ENCODE assay signal across 8 mouse cellular contexts in genomic region chr11:50421461-50421860, GRCm38 (mm10). TPM values are rescaled to one million over a fixed set of nuclear protein-coding genes. Genes with fewer than 3 reads are reported as not detected.
DNase-seq lines count a peak whose midpoint lies in the region; ATAC-seq and TF ChIP-seq lines count a peak whose summit lies in the region.

No protein-coding gene starts in this region.

- H3K27ac ChIP-seq in layer of hippocampus, adult 2 months: no peak overlapping the region; the same call in 1 of the 2 replicates
- H3K27ac ChIP-seq in embryonic facial prominence, embryonic 15.5 days (replicated peaks): peak overlapping the region; percentile 58; the same call in 1 of the 2 replicates
- no peak overlapping the region for H3K27ac ChIP-seq in intestine, embryonic 16.5 days (ENCODE audit: low read length)
- no peak overlapping the region for H3K27ac ChIP-seq in neural tube, embryonic 12.5 days

- H3K4me3 ChIP-seq in layer of hippocampus, adult 2 months: peak overlapping the region; percentile 50
- H3K4me3 ChIP-seq in embryonic facial prominence, embryonic 15.5 days (replicated peaks): peak overlapping the region; percentile 42
- H3K4me3 ChIP-seq in intestine, embryonic 16.5 days (ENCODE audit: low read length): peak overlapping the region; percentile 40
- H3K4me3 ChIP-seq in neural tube, embryonic 12.5 days: peak overlapping the region; percentile 37

- H3K36me3 ChIP-seq in embryonic facial prominence, embryonic 15.5 days: peaks cover 24% of the 10 kb centered on the region; the same call in 1 of the 2 replicates
- peaks cover 2% of the 10 kb centered on the region for H3K36me3 ChIP-seq in intestine, embryonic 16.5 days (ENCODE audit: control insufficient read depth, insufficient read depth, low read length)
- peaks cover 19% of the 10 kb centered on the region for H3K36me3 ChIP-seq in neural tube, embryonic 12.5 days

- H3K4me2 ChIP-seq in embryonic facial prominence, embryonic 15.5 days (replicated peaks): peak overlapping the region; percentile 72
- peak overlapping the region; percentile 70 for H3K4me2 ChIP-seq in intestine, embryonic 16.5 days (ENCODE audit: low read depth, low read length)
- H3K4me2 ChIP-seq in neural tube, embryonic 12.5 days (replicated peaks): peak overlapping the region; percentile 67

- no peak for DNase-seq in layer of hippocampus, adult 2 months (ENCODE audit: low spot score in 2 of 2)
- DNase-seq in layer of hippocampus, postnatal 14 days (ENCODE audit: low spot score in 2 of 2): no peak
- DNase-seq in spleen, adult 18-20 months: no peak
- no peak for DNase-seq in heart, adult 9 months (ENCODE audit: low spot score in 2 of 2)

- 43% methylated on average over 5 of the region's 5 CpGs for WGBS in embryonic facial prominence, embryonic 15.5 days
- WGBS in intestine, embryonic 16.5 days: 47% methylated on average over 5 of the region's 5 CpGs
- 44% methylated on average over 5 of the region's 5 CpGs for WGBS in neural tube, embryonic 12.5 days

- H3K9ac ChIP-seq in embryonic facial prominence, embryonic 15.5 days: no peak overlapping the region
- H3K9ac ChIP-seq in intestine, embryonic 16.5 days (ENCODE audit: low read depth, low read length): peak overlapping the region; percentile 49
- 0 out of 2 replicates have a peak overlapping the region, but pooled peaks have one; percentile 13 for H3K9ac ChIP-seq in neural tube, embryonic 12.5 days

- peak; percentile 11; the same call in 1 of the 2 replicates for ATAC-seq in embryonic facial prominence, embryonic 15.5 days (ENCODE audit: insufficient number of reproducible peaks, low FRiP score, low TSS enrichment, low read depth)
- ATAC-seq in intestine, embryonic 16.5 days: no peak; the same call in 1 of the 2 replicates
- ATAC-seq in neural tube, embryonic 12.5 days (ENCODE audit: low FRiP score, low read depth): peak; percentile 25; the same call in 1 of the 2 replicates
- ATAC-seq in granulocyte monocyte progenitor cell, adult 5-6 weeks (replicated peaks; ENCODE audit: poor library complexity, severe bottlenecking): no peak

- no peak for TF ChIP-seq CTCF in layer of hippocampus, adult 2 months (conservative IDR thresholded peaks at IDR 0.05)

- no peaks in the 10 kb centered on the region for H3K27me3 ChIP-seq in embryonic facial prominence, embryonic 15.5 days
- no peaks in the 10 kb centered on the region for H3K27me3 ChIP-seq in intestine, embryonic 16.5 days (replicated peaks; ENCODE audit: control insufficient read depth, insufficient read depth, low read length)
- H3K27me3 ChIP-seq in neural tube, embryonic 12.5 days (replicated peaks): no peaks in the 10 kb centered on the region

- H3K4me1 ChIP-seq in embryonic facial prominence, embryonic 15.5 days: peaks cover 12% of the 10 kb centered on the region; the same call in 1 of the 2 replicates
- H3K4me1 ChIP-seq in intestine, embryonic 16.5 days (ENCODE audit: control insufficient read depth, insufficient read depth, low read length): 0 out of 2 replicates have a peak, but pooled peaks cover 4% of the 10 kb centered on the region
- peaks cover 7% of the 10 kb centered on the region for H3K4me1 ChIP-seq in neural tube, embryonic 12.5 days

- no peaks in the 10 kb centered on the region for H3K9me3 ChIP-seq in embryonic facial prominence, embryonic 15.5 days (replicated peaks)
- H3K9me3 ChIP-seq in intestine, embryonic 16.5 days (ENCODE audit: control insufficient read depth, low read length): no peaks in the 10 kb centered on the region
- no peaks in the 10 kb centered on the region for H3K9me3 ChIP-seq in neural tube, embryonic 12.5 days

RNA-seq across cellular contexts. Expression of gene Rufy1, which starts 9.5 kb away (rescaled TPM):
- 10 to 100 TPM; 29.2 to 29.6 TPM for total RNA-seq in layer of hippocampus, adult 2 months (2021)
- 10 to 100 TPM; 22.8 to 24.4 TPM for total RNA-seq in layer of hippocampus, postnatal 14 days (2021)
- polyA plus RNA-seq in embryonic facial prominence, embryonic 15.5 days (2015; fragmentation: Nextera tagmentation; extraction: Ambion mirVana): 27.0 and 28.3 TPM in 2 replicates
- polyA plus RNA-seq in intestine, embryonic 16.5 days (2015; fragmentation: Nextera tagmentation; extraction: Ambion mirVana): 19.5 and 20.2 TPM in 2 replicates
- polyA plus RNA-seq in neural tube, embryonic 12.5 days (2016; fragmentation: Nextera tagmentation; extraction: Ambion mirVana): 27.9 and 29.0 TPM in 2 replicates
- 42.1 and 52.7 TPM in 2 replicates for total RNA-seq in granulocyte monocyte progenitor cell, adult 5-6 weeks (2014; fragmentation: Nextera tagmentation)
- 34.6 and 48.3 TPM in 2 replicates for total RNA-seq in granulocyte monocyte progenitor cell, adult 5-6 weeks (2017)

RNA-seq across cellular contexts. Expression of gene Hnrnph1, which starts 44.7 kb away (rescaled TPM):
- total RNA-seq in layer of hippocampus, adult 2 months (2021): 100 to 1,000 TPM; 272 to 300 TPM
- total RNA-seq in layer of hippocampus, postnatal 14 days (2021): 100 to 1,000 TPM; 235 to 246 TPM
- polyA plus RNA-seq in embryonic facial prominence, embryonic 15.5 days (2015; fragmentation: Nextera tagmentation; extraction: Ambion mirVana): 400 and 410 TPM in 2 replicates
- 243 and 262 TPM in 2 replicates for polyA plus RNA-seq in intestine, embryonic 16.5 days (2015; fragmentation: Nextera tagmentation; extraction: Ambion mirVana)
- 635 and 665 TPM in 2 replicates for polyA plus RNA-seq in neural tube, embryonic 12.5 days (2016; fragmentation: Nextera tagmentation; extraction: Ambion mirVana)
- 644 and 818 TPM in 2 replicates for total RNA-seq in granulocyte monocyte progenitor cell, adult 5-6 weeks (2014; fragmentation: Nextera tagmentation)
- total RNA-seq in granulocyte monocyte progenitor cell, adult 5-6 weeks (2017): 838 and 1,051 TPM in 2 replicates

Comparison
In these comparisons a context has a peak if more than half of its experiments do, and no peak if none do; other contexts are left out.
1. ATAC-seq: peak in embryonic facial prominence, embryonic 15.5 days (single experiment) and neural tube, embryonic 12.5 days (single experiment); none in intestine, embryonic 16.5 days (single experiment) and granulocyte monocyte progenitor cell, adult 5-6 weeks (single experiment).
2. Peak in every context shown above with its lines, with median percentiles within 50 percentile points of each other: H3K4me3 ChIP-seq and H3K4me2 ChIP-seq.